Mouse (Mus musculus) C2C12 (cell line): Measurements from ENCODE around the gene Synm. TPM values are rescaled to one million over a fixed set of nuclear protein-coding genes. Genes with fewer than 3 reads are reported as not detected.

Experiments used
- H3K27me3 ChIP-seq: one replicate; pipeline ENCODE4 v1.6.1; 2011; ENCODE audit not compliant: control insufficient read depth, insufficient read depth, insufficient read length
- H3K36me3 ChIP-seq: one replicate; pipeline ENCODE4 v1.6.1; 2011; ENCODE audit not compliant: control insufficient read depth, insufficient read depth
- H3K4me3 ChIP-seq: one replicate; pipeline ENCODE4 v1.5.1; 2011; ENCODE audit warnings: mild to moderate bottlenecking, control low read depth; ENCODE audit not compliant: poor library complexity, insufficient read depth, severe bottlenecking
- H3K79me2 ChIP-seq: one replicate; pipeline ENCODE4 v1.6.1; 2011; ENCODE audit not compliant: control insufficient read depth, insufficient read depth
- H3K79me3 ChIP-seq: one replicate; pipeline ENCODE4 v1.6.1; 2011; ENCODE audit warnings: low read depth, control low read depth
- H3ac ChIP-seq: one replicate; pipeline ENCODE3; 2011; ENCODE audit warnings: low read depth; ENCODE audit not compliant: control insufficient read depth, insufficient read length
- CEBPB ChIP-seq: IDR thresholded peaks from one replicate; pipeline ENCODE4 v1.6.1; 2011; ENCODE audit warnings: low read depth, mild to moderate bottlenecking, control low read depth, moderate library complexity
- CTCF ChIP-seq: IDR thresholded peaks from one replicate; pipeline ENCODE4 v1.5.1; 2011; ENCODE audit not compliant: control insufficient read depth, insufficient read depth, insufficient read length
- FOSL1 ChIP-seq: IDR thresholded peaks from one replicate; pipeline ENCODE4 v1.8.0; 2011; ENCODE audit warnings: mild to moderate bottlenecking, low read length; ENCODE audit not compliant: poor library complexity, insufficient read depth, severe bottlenecking
- MAX ChIP-seq: IDR thresholded peaks from one replicate; pipeline ENCODE4 v1.6.1; 2011; ENCODE audit warnings: mild to moderate bottlenecking, control low read depth
- MYOD1 ChIP-seq: IDR thresholded peaks from one replicate; pipeline ENCODE4 v1.6.1; 2011; ENCODE audit warnings: low read depth; ENCODE audit not compliant: control insufficient read depth, insufficient read length
- MYOG ChIP-seq: IDR thresholded peaks from one replicate; pipeline ENCODE4 v1.6.1; 2011; ENCODE audit not compliant: control insufficient read depth, insufficient read length; ENCODE audit errors: extremely low read depth
- USF1 ChIP-seq: IDR thresholded peaks from one replicate; pipeline ENCODE4 v1.6.1; 2011; ENCODE audit warnings: low read depth, mild to moderate bottlenecking, control low read depth, moderate library complexity
- polyA plus RNA-seq: library from polyadenylated mRNA; unstranded; fragments of >200 nt; fragmentation: generic; extraction: Trizol; gene quantifications from one replicate; pipeline ENCODE4 v1.2.1, GENCODE M21; 2012; ENCODE audit warnings: missing spikeins

The Synm gene
- polyA plus RNA-seq, 1 experiment: 0.14 TPM

GRCm38 (mm10) chr7:67775623-67776022 lies 16.1 kb upstream of the Synm start:
- H3K79me3 ChIP-seq: no peaks in the 10 kb centered on the region
- TF ChIP-seq CEBPB (no peak), MYOD1 (no peak), USF1 (no peak), MYOG (no peak)
- H3K36me3 ChIP-seq: no peaks in the 10 kb centered on the region
- no peak overlapping the region for H3ac ChIP-seq
- H3K4me3 ChIP-seq: no peak overlapping the region
- H3K27me3 ChIP-seq: peaks cover 32% of the 10 kb centered on the region
- no peaks in the 10 kb centered on the region for H3K79me2 ChIP-seq

DNA sequence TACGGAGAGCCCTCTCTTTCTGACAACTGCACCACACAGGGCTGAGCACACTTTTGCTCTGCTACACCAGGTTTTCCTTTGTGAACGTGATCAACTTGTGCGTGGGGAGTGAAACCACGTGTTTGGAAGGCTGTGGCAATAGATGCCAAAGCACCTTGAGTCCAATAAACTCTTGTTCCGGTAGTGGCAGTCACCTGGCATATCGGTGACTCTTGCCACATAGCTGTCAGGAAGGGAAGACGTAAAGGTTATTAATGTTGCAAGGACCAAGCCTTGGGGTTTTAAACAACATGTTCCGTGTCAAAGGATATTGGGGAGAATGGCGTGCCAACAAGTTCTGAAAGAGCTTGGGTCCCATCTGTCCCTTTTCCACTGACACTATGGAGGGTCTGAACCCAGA lies 12.7 kb upstream of the Synm start:
- no peaks in the 10 kb centered on the region for H3K79me3 ChIP-seq
- H3ac ChIP-seq: no peak overlapping the region
- H3K27me3 ChIP-seq: peaks cover 50% of the 10 kb centered on the region
- no peak overlapping the region for H3K4me3 ChIP-seq
- H3K36me3 ChIP-seq: no peaks in the 10 kb centered on the region
- no peak for TF ChIP-seq MYOG
- TF ChIP-seq MYOD1: no peak
- TF ChIP-seq CEBPB: no peak
- TF ChIP-seq USF1: no peak
- TF ChIP-seq FOSL1: no peak
- TF ChIP-seq CTCF: no peak
- no peak for TF ChIP-seq MAX
- no peaks in the 10 kb centered on the region for H3K79me2 ChIP-seq

GRCm38 (mm10) chr7:67769487-67769886 lies 9.9 kb upstream of the Synm start:
- H3K36me3 ChIP-seq: no peaks in the 10 kb centered on the region
- no peak for TF ChIP-seq MYOG
- TF ChIP-seq MYOD1: no peak
- TF ChIP-seq FOSL1: no peak
- no peak for TF ChIP-seq USF1
- no peak for TF ChIP-seq CEBPB
- no peak for TF ChIP-seq MAX
- H3K4me3 ChIP-seq: no peak overlapping the region
- no peaks in the 10 kb centered on the region for H3K79me2 ChIP-seq
- no peaks in the 10 kb centered on the region for H3K79me3 ChIP-seq
- H3ac ChIP-seq: no peak overlapping the region
- H3K27me3 ChIP-seq: peaks cover 59% of the 10 kb centered on the region

DNA sequence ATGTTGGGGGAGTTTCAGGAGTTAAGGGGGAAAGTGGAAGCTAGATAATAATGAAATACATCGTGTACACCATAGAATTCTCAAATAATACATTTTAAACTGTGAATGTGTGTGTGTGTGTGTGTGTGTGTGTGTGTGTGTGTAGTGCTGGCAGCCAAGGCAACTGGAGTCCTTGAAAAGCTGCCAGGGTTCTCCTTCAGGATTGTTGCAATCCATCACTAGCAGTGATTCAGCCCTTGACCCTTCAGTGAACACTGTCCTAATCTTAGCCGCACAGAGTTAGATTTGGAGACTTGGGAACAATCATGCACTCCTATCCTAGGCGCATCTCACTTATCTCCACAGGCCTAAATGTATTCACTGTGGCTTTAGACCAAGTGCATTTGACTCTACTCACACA lies 8.6 kb upstream of the Synm start:
- Histone ChIP-seq H3ac (no peak overlapping the region), H3K27me3 (peaks cover 58% of the 10 kb centered on the region), H3K79me2 (no peaks in the 10 kb centered on the region), H3K36me3 (no peaks in the 10 kb centered on the region), H3K4me3 (no peak overlapping the region), H3K79me3 (no peaks in the 10 kb centered on the region)
- no peak for TF ChIP-seq CEBPB
- TF ChIP-seq MYOD1: no peak
- no peak for TF ChIP-seq MAX
- TF ChIP-seq FOSL1: no peak
- TF ChIP-seq CTCF: no peak
- TF ChIP-seq MYOG: no peak
- no peak for TF ChIP-seq USF1

GRCm38 (mm10) chr7:67763625-67764024 lies 4.1 kb upstream of the Synm start:
- no peak overlapping the region for H3ac ChIP-seq
- no peak for TF ChIP-seq USF1
- TF ChIP-seq CEBPB: no peak
- no peak for TF ChIP-seq MAX
- TF ChIP-seq MYOG: no peak
- TF ChIP-seq MYOD1: no peak
- no peak for TF ChIP-seq CTCF
- no peak for TF ChIP-seq FOSL1
- H3K79me2 ChIP-seq: no peaks in the 10 kb centered on the region
- H3K4me3 ChIP-seq: no peak overlapping the region
- H3K79me3 ChIP-seq: no peaks in the 10 kb centered on the region
- H3K27me3 ChIP-seq: peaks cover 43% of the 10 kb centered on the region
- no peaks in the 10 kb centered on the region for H3K36me3 ChIP-seq

DNA sequence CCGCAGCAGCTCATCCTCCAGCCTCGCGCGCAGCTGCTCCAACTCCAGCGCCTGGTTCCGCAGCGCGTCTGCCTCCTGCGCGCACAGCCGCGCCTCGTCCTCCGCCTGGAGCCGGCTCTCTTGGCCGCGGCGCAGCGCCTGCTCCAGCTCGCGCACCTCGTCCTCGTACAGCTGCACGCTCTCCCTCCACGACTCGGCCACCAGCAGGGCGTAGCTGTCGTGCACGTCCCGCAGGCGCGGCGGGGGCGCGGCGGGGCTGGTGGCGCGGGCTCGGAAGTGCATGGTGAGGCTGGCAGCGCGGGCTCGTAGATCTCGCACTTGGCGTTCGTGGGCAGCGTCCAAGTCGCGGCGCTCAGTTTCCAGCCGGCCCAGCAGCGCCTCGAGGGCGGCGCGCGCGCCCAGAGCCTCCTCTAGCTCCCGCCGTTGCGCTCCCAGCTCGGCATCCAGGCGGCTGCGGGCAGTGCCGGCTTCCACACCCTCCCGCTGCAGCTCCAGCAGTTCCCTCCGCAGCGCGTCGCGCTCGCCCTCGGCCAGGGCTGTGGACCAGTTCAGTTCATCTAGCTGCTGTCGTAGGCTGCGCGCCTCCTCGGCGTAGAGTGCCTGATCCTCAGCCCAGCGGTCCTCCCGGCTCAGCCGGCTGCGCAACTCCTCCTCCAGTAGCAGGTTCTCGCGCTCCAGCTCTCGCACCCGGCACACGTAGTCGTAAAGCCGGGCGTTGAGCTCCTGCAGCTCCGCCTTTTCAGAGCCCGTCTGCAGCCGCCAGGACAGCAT lies 499 bp downstream of the Synm start:
- Histone ChIP-seq H3K4me3 (peak overlapping the region; percentile 18), H3K79me2 (no peaks in the 10 kb centered on the region), H3K79me3 (no peaks in the 10 kb centered on the region), H3K36me3 (no peaks in the 10 kb centered on the region), H3ac (peak overlapping the region; percentile 51), H3K27me3 (peaks cover 16% of the 10 kb centered on the region)
- TF ChIP-seq MYOG (no peak), MAX (no peak), CTCF (no peak), FOSL1 (no peak), CEBPB (no peak), USF1 (no peak), MYOD1 (no peak)
